30 mouse cellular contexts compared by ENCODE assay signal in the genomic region with DNA sequence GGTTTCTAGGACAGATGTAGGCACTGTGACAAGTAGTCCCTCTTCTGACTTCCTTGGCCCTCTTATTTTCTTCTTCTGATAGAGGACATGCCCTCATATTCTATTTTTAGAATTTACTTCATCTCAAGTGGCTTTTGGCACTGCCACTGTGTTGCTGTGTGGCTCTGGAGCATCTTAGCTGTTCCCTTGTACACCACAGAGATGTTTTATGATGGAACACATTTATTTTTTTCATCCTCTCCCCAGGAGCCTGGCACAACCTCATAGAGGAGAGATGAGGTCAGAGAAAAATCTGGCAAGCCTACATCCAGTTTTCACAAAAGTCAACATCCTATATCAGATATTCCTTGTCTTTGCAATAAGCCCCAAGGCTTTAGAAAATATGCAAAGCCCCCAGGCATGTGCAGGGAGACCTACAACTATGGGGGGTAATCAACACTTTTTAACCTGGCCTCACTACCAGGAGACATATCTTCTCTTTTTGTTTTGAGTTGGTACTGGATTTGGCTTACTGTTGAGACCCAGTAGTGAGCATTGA.
DNase-seq lines count a peak whose midpoint lies in the region; ATAC-seq lines count a peak whose summit lies in the region.
"Had no signal": no experiment of that assay in that cellular context is flagged by ENCODE, and none has a peak within 500 bp of the region (broad histone marks: within the 10 kb centered on the region; RNA-seq: fewer than 3 reads in every experiment).

No protein-coding gene starts in this region.

- H3K27ac ChIP-seq in kidney, embryonic 16.5 days (ENCODE audit: low read length), result no peak overlapping the region
- H3K27ac ChIP-seq: embryonic facial prominence, embryonic 13.5 days; heart, embryonic 10.5 days; heart, embryonic 15.5 days; hindbrain, embryonic 14.5 days; kidney, embryonic 15.5 days; layer of hippocampus, adult 2 months; liver, embryonic 12.5 days; macrophage; neural tube, embryonic 15.5 days had no signal

- H3K4me2 ChIP-seq in kidney, embryonic 16.5 days (replicated peaks; ENCODE audit: low read depth, low read length), result no peak overlapping the region
- H3K4me2 ChIP-seq: embryonic facial prominence, embryonic 13.5 days; heart, embryonic 15.5 days; hindbrain, embryonic 14.5 days; kidney, embryonic 15.5 days; liver, embryonic 12.5 days; neural tube, embryonic 15.5 days had no signal

- DNase-seq in cerebellum, postnatal 4 days (ENCODE audit: low spot score in 2 of 2), result no peak
- DNase-seq in brain, adult 2 months (ENCODE audit: low read depth, low spot score), result peak; percentile 94
- peak; percentile 81 for DNase-seq in cerebellum, adult 8-10 months
- DNase-seq in cerebellum, postnatal 25 days, result peak; percentile 71 to 78
- no peak for DNase-seq in embryo, embryonic 10 days (ENCODE audit: low spot score)
- DNase-seq: adrenal gland, adult 2 months; adrenal gland, postnatal 36 days; heart, postnatal 4 days; kidney, adult 18-20 months; kidney, postnatal 36 days; liver, postnatal 0 days; midbrain, embryonic 14.5 days; retina, postnatal 1 day; right cerebral cortex, postnatal 14 days; thymus, postnatal 14 days had no signal

- no peaks in the 10 kb centered on the region for H3K27me3 ChIP-seq in kidney, embryonic 16.5 days (ENCODE audit: insufficient read depth, low read length)
- H3K27me3 ChIP-seq: CH12.LX; embryonic facial prominence, embryonic 13.5 days; heart, embryonic 15.5 days; kidney, embryonic 15.5 days; liver, embryonic 12.5 days; neural tube, embryonic 15.5 days had no signal

- no peaks in the 10 kb centered on the region for H3K36me3 ChIP-seq in kidney, embryonic 16.5 days (ENCODE audit: insufficient read depth, low read length)
- H3K36me3 ChIP-seq: embryonic facial prominence, embryonic 13.5 days; heart, embryonic 10.5 days; heart, embryonic 15.5 days; kidney, embryonic 15.5 days; liver, embryonic 12.5 days; neural tube, embryonic 15.5 days had no signal

- no peak overlapping the region for H3K9ac ChIP-seq in kidney, embryonic 16.5 days (replicated peaks; ENCODE audit: low read length)
- H3K9ac ChIP-seq: embryonic facial prominence, embryonic 13.5 days; heart, embryonic 15.5 days; hindbrain, embryonic 14.5 days; kidney, embryonic 15.5 days; liver, embryonic 12.5 days; liver, postnatal 0 days; neural tube, embryonic 15.5 days had no signal

- H3K9me3 ChIP-seq in kidney, embryonic 16.5 days (ENCODE audit: low read length), result no peaks in the 10 kb centered on the region
- H3K9me3 ChIP-seq: heart, embryonic 10.5 days; heart, embryonic 15.5 days; kidney, embryonic 15.5 days; liver, embryonic 12.5 days; neural tube, embryonic 15.5 days had no signal

- H3K4me1 ChIP-seq in kidney, embryonic 16.5 days (ENCODE audit: insufficient read depth, low read length), result no peaks in the 10 kb centered on the region
- H3K4me1 ChIP-seq: embryonic facial prominence, embryonic 13.5 days; kidney, embryonic 15.5 days; liver, embryonic 12.5 days; neural tube, embryonic 15.5 days had no signal

- no peak overlapping the region for H3K4me3 ChIP-seq in kidney, embryonic 16.5 days (ENCODE audit: low read length)
- H3K4me3 ChIP-seq: embryonic facial prominence, embryonic 13.5 days; heart, embryonic 10.5 days; heart, embryonic 15.5 days; kidney, embryonic 15.5 days; layer of hippocampus, adult 2 months; liver, embryonic 12.5 days; neural tube, embryonic 15.5 days had no signal

- ATAC-seq in cerebellum, adult (ENCODE audit: insufficient number of reproducible peaks, low FRiP score, low TSS enrichment), result peak; percentile 87
- ATAC-seq in kidney, embryonic 16.5 days (ENCODE audit: low FRiP score, low TSS enrichment), result no peak
- ATAC-seq: activated CD4-positive, CD25-positive, alpha-beta regulatory T cell, adult 4 months; forebrain, embryonic 16.5 days; inflammation-experienced regulatory T-cells, adult 6 months; liver, embryonic 12.5 days; liver, postnatal 0 days had no signal

Comparison
In these comparisons a context has a peak if more than half of its experiments do, and no peak if none do; other contexts are left out.
1. DNase-seq: peak in brain, adult 2 months (single experiment), cerebellum, adult 8-10 months (single experiment) and cerebellum, postnatal 25 days (2 of 2); none in cerebellum, postnatal 4 days (0 of 2) and embryo, embryonic 10 days (single experiment).